Mouse (Mus musculus): ENCODE data around the gene Sirt2.
A peak's percentile ranks its signal among the peaks of the same experiment; 100 is the strongest.

The Sirt2 gene

GRCm38 (mm10) chr7:28832137-28832536, 65.6 kb downstream of the Sirt2 start:
- peak; percentile 65 for DNase-seq (ENCODE audit: extremely low read depth, low read depth)

DNA sequence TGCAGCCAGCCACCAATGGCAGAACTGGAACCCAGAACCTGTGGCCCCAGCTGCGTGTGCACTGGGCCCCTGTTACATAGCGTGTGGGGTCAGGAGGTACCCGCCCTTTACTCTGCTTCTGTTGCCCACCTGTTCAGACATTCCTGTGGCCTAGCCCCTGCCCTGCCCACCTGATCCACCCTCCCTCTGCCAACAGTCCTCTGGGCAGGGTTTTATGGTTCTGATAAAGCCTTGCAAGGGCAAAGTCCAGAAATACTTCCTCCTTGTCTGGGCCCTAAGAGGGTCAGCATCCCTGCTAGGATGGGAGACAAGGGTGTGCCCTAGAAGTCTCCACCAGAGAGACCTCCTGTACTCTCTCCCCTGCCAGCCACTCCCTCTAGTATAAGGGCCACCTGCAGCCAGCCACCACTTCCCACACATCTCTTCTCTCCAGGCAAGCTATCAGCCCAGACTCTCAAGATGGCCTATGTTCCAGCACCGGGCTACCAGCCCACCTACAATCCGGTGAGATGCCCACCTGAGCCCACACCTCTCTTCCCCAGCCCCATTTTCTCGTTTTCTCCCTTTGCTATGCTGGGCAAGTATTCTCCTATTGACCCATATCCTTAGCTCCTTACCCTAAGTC, 67.3 kb downstream of the Sirt2 start, which contains the start of gene Lgals4:
Lgals4 (plus strand) TSS at position 132 of the 625 bp plus-strand sequence.
- no peak for DNase-seq (ENCODE audit: extremely low read depth, low read depth)

DNA sequence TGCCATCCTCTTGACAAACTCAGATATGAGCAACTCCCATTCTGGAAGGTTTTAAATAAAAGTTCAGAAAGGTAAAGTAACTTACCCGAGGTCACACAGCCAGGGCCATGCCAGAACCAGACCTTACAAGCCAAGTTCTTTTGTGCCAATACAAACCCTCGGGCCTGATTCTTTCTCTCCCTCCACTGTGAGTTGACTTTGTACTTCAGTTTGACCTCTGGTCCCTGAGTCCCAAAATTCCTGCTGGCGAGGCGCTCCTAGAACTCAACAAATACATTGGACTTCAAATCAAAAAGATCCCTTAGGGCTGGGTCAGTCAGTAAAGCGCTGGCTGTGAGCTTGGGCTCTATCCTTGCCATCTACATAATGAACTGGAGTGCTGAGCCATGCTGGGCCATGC, 70.4 kb downstream of the Sirt2 start:
- no peak for DNase-seq (ENCODE audit: extremely low read depth, low read depth)

All from MEL-GATA-1-ER (cell line).